Mouse (Mus musculus) cerebral cortex, adult 2 months (tissue): ENCODE results near the gene Psmb8.

Experiments used
- WGBS: fragments of 180-500 bp; shearing (Covaris S2); methylation state at CpG from one replicate; pipeline ENCODE4 v1.1.7; 2018; 5-methylcytosine and 5-hydroxymethylcytosine counted together

The Psmb8 gene

GRCm38 (mm10) chr17:34248764-34249163 is 51.2 kb downstream of the Psmb8 start:
- 79% methylated on average over 2 of the region's 2 CpGs for WGBS

GRCm38 (mm10) chr17:34249361-34249760 is 51.8 kb downstream of the Psmb8 start:
- WGBS = 45% methylated on average over 3 of the region's 3 CpGs

- WGBS = 14% methylated on average over 4 of the region's 4 CpGs
Measured at GRCm38 (mm10) chr17:34249878-34250277, 52.4 kb downstream of the Psmb8 start.
